Mouse (Mus musculus): ENCODE results near the gene Adgrf4.

The Adgrf4 gene

GRCm38 (mm10) chr17:42608270-42608669 is 83.8 kb downstream of the Adgrf4 start:
- Histone ChIP-seq H3K27me3 (ENCODE audit: control insufficient read depth, insufficient read depth, low read length, poor library complexity, severe bottlenecking) (no peaks in the 10 kb centered on the region), H3K36me3 (ENCODE audit: control insufficient read depth, insufficient read depth, low read length, poor library complexity, severe bottlenecking) (no peaks in the 10 kb centered on the region)
- DNase-seq (ENCODE audit: low read depth, low spot score), result no peak
